Mouse (Mus musculus) right cerebral cortex, adult 18-20 months (tissue): Measurements from ENCODE around the gene Gnaz.

Source experiments
- DNase-seq: peaks from one replicate; pipeline ENCODE4 v3.0.0; 2022; ENCODE audit warnings: mixed read lengths

Gnaz gene

GRCm38 (mm10) chr10:75065691-75066090 lies 98.7 kb downstream of the Gnaz start:
- DNase-seq = no peak
